Mouse (Mus musculus): ENCODE measurements around the gene Tln2.

Gene Tln2

GRCm38 (mm10) chr9:67276446-67276845 lies 283.1 kb downstream of the Tln2 start:
- no peak for DNase-seq (ENCODE audit: low read depth, low spot score)

GRCm38 (mm10) chr9:67274296-67274695 lies 285.2 kb downstream of the Tln2 start:
- DNase-seq (ENCODE audit: low read depth, low spot score), result no peak

GRCm38 (mm10) chr9:67273362-67273761 lies 286.1 kb downstream of the Tln2 start:
- no peak for DNase-seq (ENCODE audit: low read depth, low spot score)

GRCm38 (mm10) chr9:67270734-67271133 lies 288.8 kb downstream of the Tln2 start:
- no peak for DNase-seq (ENCODE audit: low read depth, low spot score)

GRCm38 (mm10) chr9:67270061-67270595 lies 289.4 kb downstream of the Tln2 start:
- no peak for DNase-seq (ENCODE audit: low read depth, low spot score)

- DNase-seq (ENCODE audit: low read depth, low spot score), result no peak
Observed at GRCm38 (mm10) chr9:67267276-67267990, 292.1 kb downstream of the Tln2 start.

- no peak for DNase-seq (ENCODE audit: low read depth, low spot score)
Observed at GRCm38 (mm10) chr9:67265513-67265912, 294.0 kb downstream of the Tln2 start.

GRCm38 (mm10) chr9:67264896-67265295 lies 294.6 kb downstream of the Tln2 start:
- no peak for DNase-seq (ENCODE audit: low read depth, low spot score)

GRCm38 (mm10) chr9:67260835-67261599 lies 298.5 kb downstream of the Tln2 start:
- no peak for DNase-seq (ENCODE audit: low read depth, low spot score)

- DNase-seq (ENCODE audit: low read depth, low spot score), result no peak
Observed at GRCm38 (mm10) chr9:67250141-67250540, 309.4 kb downstream of the Tln2 start.

- DNase-seq (ENCODE audit: low read depth, low spot score), result no peak
Observed at GRCm38 (mm10) chr9:67247365-67247950, 312.0 kb downstream of the Tln2 start.

GRCm38 (mm10) chr9:67245265-67245664 lies 314.2 kb downstream of the Tln2 start:
- DNase-seq (ENCODE audit: low read depth, low spot score), result no peak

- DNase-seq (ENCODE audit: low read depth, low spot score), result no peak
Observed at GRCm38 (mm10) chr9:67241683-67242082, 317.8 kb downstream of the Tln2 start.

- no peak for DNase-seq (ENCODE audit: low read depth, low spot score)
Observed at GRCm38 (mm10) chr9:67240456-67240855, 319.0 kb downstream of the Tln2 start.

- DNase-seq (ENCODE audit: low read depth, low spot score), result no peak
Observed at GRCm38 (mm10) chr9:67236987-67237386, 322.5 kb downstream of the Tln2 start.

GRCm38 (mm10) chr9:67235441-67236217 lies 323.9 kb downstream of the Tln2 start:
- no peak for DNase-seq (ENCODE audit: low read depth, low spot score)

GRCm38 (mm10) chr9:67229033-67229432 lies 330.5 kb downstream of the Tln2 start:
- no peak for DNase-seq (ENCODE audit: low read depth, low spot score)

GRCm38 (mm10) chr9:67220388-67220787 lies 339.1 kb downstream of the Tln2 start:
- no peak for DNase-seq (ENCODE audit: low read depth, low spot score)

- DNase-seq (ENCODE audit: low read depth, low spot score), result peak; percentile 56
Observed at GRCm38 (mm10) chr9:67218001-67218400, 341.5 kb downstream of the Tln2 start.

- no peak for DNase-seq (ENCODE audit: low read depth, low spot score)
Observed at GRCm38 (mm10) chr9:67214191-67214985, 345.1 kb downstream of the Tln2 start.

- DNase-seq (ENCODE audit: low read depth, low spot score), result peak; percentile 30
Observed at GRCm38 (mm10) chr9:67213275-67213674, 346.2 kb downstream of the Tln2 start.

Measured in retina, adult 2 months (tissue).